ENCODE assay signal across 16 mouse cellular contexts in genomic region chr14:72738217-72738616, GRCm38 (mm10). TPM values are rescaled to one million over a fixed set of nuclear protein-coding genes. Genes with fewer than 3 reads are reported as not detected.
A peak's percentile ranks its signal among the peaks of the same experiment; 100 is the strongest.
DNase-seq lines count a peak whose midpoint lies in the region; ATAC-seq lines count a peak whose summit lies in the region.
"Had no signal": no experiment of that assay in that cellular context is flagged by ENCODE, and none has a peak within 500 bp of the region (broad histone marks: within the 10 kb centered on the region; RNA-seq: fewer than 3 reads in every experiment).

No protein-coding gene starts in this region.

- H3K4me1 ChIP-seq in intestine, embryonic 15.5 days (replicated peaks): no peaks in the 10 kb centered on the region
- H3K4me1 ChIP-seq: embryonic facial prominence, embryonic 10.5 days; hindbrain, embryonic 10.5 days; liver, embryonic 15.5 days; midbrain, embryonic 10.5 days; neural tube, embryonic 12.5 days had no signal

- H3K36me3 ChIP-seq in intestine, embryonic 15.5 days: no peaks in the 10 kb centered on the region
- H3K36me3 ChIP-seq: embryonic facial prominence, embryonic 10.5 days; hindbrain, embryonic 10.5 days; limb, embryonic 15.5 days; liver, embryonic 15.5 days; midbrain, embryonic 10.5 days; neural tube, embryonic 12.5 days had no signal

- peak; percentile 9 for DNase-seq in A20 (ENCODE audit: low read depth, low spot score)
- DNase-seq in adrenal gland, adult (ENCODE audit: inconsistent age in 2 of 2, low spot score in 1 of 2): peak; percentile 70 to 88
- peak; percentile 23 for DNase-seq in c-Kit-positive CD71-negative TER-119-negative erythroid progenitor cells, embryonic 14.5 days (ENCODE audit: low read depth)
- DNase-seq in thymus, postnatal 14 days: no peak
- no peak for DNase-seq in ovary, postnatal 14 days (ENCODE audit: low spot score)
- DNase-seq: cerebellum, adult 8-10 months; gastrocnemius, postnatal 10 days; right cerebral cortex, postnatal 14 days had no signal

- no peaks in the 10 kb centered on the region for H3K9me3 ChIP-seq in intestine, embryonic 15.5 days
- H3K9me3 ChIP-seq: embryonic facial prominence, embryonic 10.5 days; hindbrain, embryonic 10.5 days; limb, embryonic 15.5 days; liver, embryonic 15.5 days; midbrain, embryonic 10.5 days; neural tube, embryonic 12.5 days had no signal

- H3K9ac ChIP-seq in intestine, embryonic 15.5 days: no peak overlapping the region
- H3K9ac ChIP-seq: limb, embryonic 15.5 days; liver, embryonic 15.5 days; neural tube, embryonic 12.5 days had no signal

- 0 out of 2 replicates have a peak, but pooled peaks have one; percentile 16 for ATAC-seq in neutrophil, adult 5-6 weeks (ENCODE audit: extremely low read depth, insufficient number of reproducible peaks, low FRiP score, poor library complexity, severe bottlenecking)
- ATAC-seq in intestine, embryonic 15.5 days: no peak

- no peak overlapping the region for H3K4me3 ChIP-seq in intestine, embryonic 15.5 days (replicated peaks)
- H3K4me3 ChIP-seq: embryonic facial prominence, embryonic 10.5 days; hindbrain, embryonic 10.5 days; limb, embryonic 15.5 days; liver, embryonic 15.5 days; midbrain, embryonic 10.5 days; neural tube, embryonic 12.5 days had no signal

- WGBS in intestine, embryonic 15.5 days: 72% methylated on average over 4 of the region's 4 CpGs

- H3K4me2 ChIP-seq in intestine, embryonic 15.5 days (replicated peaks): no peak overlapping the region
- H3K4me2 ChIP-seq: limb, embryonic 15.5 days; liver, embryonic 15.5 days; neural tube, embryonic 12.5 days had no signal

- H3K27me3 ChIP-seq in intestine, embryonic 15.5 days (replicated peaks): no peaks in the 10 kb centered on the region
- H3K27me3 ChIP-seq: limb, embryonic 15.5 days; liver, embryonic 15.5 days; neural tube, embryonic 12.5 days had no signal

- H3K27ac ChIP-seq in intestine, embryonic 15.5 days: no peak overlapping the region
- H3K27ac ChIP-seq: embryonic facial prominence, embryonic 10.5 days; hindbrain, embryonic 10.5 days; limb, embryonic 15.5 days; liver, embryonic 15.5 days; midbrain, embryonic 10.5 days; neural tube, embryonic 12.5 days had no signal

RNA-seq across cellular contexts. Expression of gene Fndc3a, which starts 28.4 kb away (rescaled TPM):
- total RNA-seq in neutrophil, adult 5-6 weeks (2017): 70.4 and 72.5 TPM in 2 replicates
- polyA plus RNA-seq in intestine, embryonic 15.5 days (2015; fragmentation: Nextera tagmentation; extraction: Ambion mirVana): 44.5 and 53.3 TPM in 2 replicates

Comparison
In these comparisons a context has a peak if more than half of its experiments do, and no peak if none do; other contexts are left out.
1. DNase-seq: peak in A20 (single experiment), adrenal gland, adult (2 of 2) and c-Kit-positive CD71-negative TER-119-negative erythroid progenitor cells, embryonic 14.5 days (single experiment); none in thymus, postnatal 14 days (single experiment) and ovary, postnatal 14 days (single experiment).